Mouse (Mus musculus) heart, postnatal 0 days (tissue): ENCODE measurements around the gene Kcnip4. TPM values are rescaled to one million over a fixed set of nuclear protein-coding genes. Genes with fewer than 3 reads are reported as not detected.

Experiments used
- ATAC-seq: fragments of 200-750 bp; cut with Nextera tagmentation; 2 replicates; pipeline ENCODE4 v1.8.0; 2017; ENCODE audit warnings: low read depth, moderate number of reproducible peaks, moderate library complexity; ENCODE audit not compliant: insufficient read depth
- DNase-seq: peaks from one replicate; pipeline ENCODE4 v3.0.0-alpha.2; 2016; ENCODE audit warnings: low spot score
- H3K27ac ChIP-seq: fragments of 300-500 bp; sonication (generic); 2 replicates; pipeline ENCODE4 v1.5.1; 2014; ENCODE audit warnings: low read depth, mild to moderate bottlenecking
- H3K27me3 ChIP-seq: fragments of 300-500 bp; sonication (generic); 2 replicates; pipeline ENCODE4 v1.6.1; 2014; ENCODE audit warnings: low read length, mixed read lengths; ENCODE audit not compliant: control insufficient read depth, insufficient read depth
- H3K36me3 ChIP-seq: fragments of 300-500 bp; sonication (generic); replicated peaks from 2 replicates; pipeline ENCODE4 v1.6.1; 2014; ENCODE audit warnings: low read length, mixed read lengths; ENCODE audit not compliant: control insufficient read depth, insufficient read depth
- H3K4me1 ChIP-seq: fragments of 300-500 bp; sonication (generic); 2 replicates; pipeline ENCODE4 v1.6.1; 2014; ENCODE audit warnings: antibody characterized with exemption; ENCODE audit not compliant: control insufficient read depth, insufficient read depth
- H3K4me2 ChIP-seq: fragments of 300-500 bp; sonication (generic); 2 replicates; pipeline ENCODE4 v1.6.1; 2014; ENCODE audit warnings: low read depth, mild to moderate bottlenecking, low read length, moderate library complexity
- H3K4me3 ChIP-seq: fragments of 300-500 bp; sonication (generic); 2 replicates; pipeline ENCODE4 v1.5.1; 2014; ENCODE audit warnings: low read depth, low read length
- H3K9ac ChIP-seq: fragments of 300-500 bp; sonication (generic); replicated peaks from 2 replicates; pipeline ENCODE4 v1.6.1; 2014; ENCODE audit warnings: low read depth, low read length, mixed read lengths
- H3K9me3 ChIP-seq: fragments of 300-500 bp; sonication (generic); replicated peaks from 2 replicates; pipeline ENCODE4 v1.6.1; 2016; ENCODE audit warnings: low read length; ENCODE audit not compliant: control insufficient read depth
- CTCF ChIP-seq: IDR thresholded peaks from 2 replicates; pipeline ENCODE4 v1.5.1; 2016; ENCODE audit warnings: antibody characterized with exemption, control low read depth, low read depth
- EP300 ChIP-seq: IDR thresholded peaks from 2 replicates; pipeline ENCODE4 v1.6.1; 2016; ENCODE audit warnings: antibody characterized with exemption, low read depth
- WGBS: fragments of 180-500 bp; shearing (Covaris S2); extraction: QIAGEN DNeasy Blood & Tissue Kit; methylation state at CpG from one replicate; pipeline ENCODE4 v1.1.7; 2014; 5-methylcytosine and 5-hydroxymethylcytosine counted together
- polyA plus RNA-seq: library from polyadenylated mRNA; unstranded; fragments of >200 nt; fragmentation: Nextera tagmentation; extraction: Ambion mirVana; gene quantifications from 2 replicates; pipeline ENCODE4 v1.2.1, GENCODE M21; 2015
- total RNA-seq: library from RNA; depleted of rRNA; stranded (reverse); fragments of >200 nt; gene quantifications from 2 replicates; pipeline ENCODE4 v1.2.3, GENCODE M21; 2014; ENCODE audit warnings: low replicate concordance

Gene Kcnip4
- total and polyA plus RNA-seq, 2 experiments from 2014 or later, result 0.11 TPM; not detected in 1

DNA sequence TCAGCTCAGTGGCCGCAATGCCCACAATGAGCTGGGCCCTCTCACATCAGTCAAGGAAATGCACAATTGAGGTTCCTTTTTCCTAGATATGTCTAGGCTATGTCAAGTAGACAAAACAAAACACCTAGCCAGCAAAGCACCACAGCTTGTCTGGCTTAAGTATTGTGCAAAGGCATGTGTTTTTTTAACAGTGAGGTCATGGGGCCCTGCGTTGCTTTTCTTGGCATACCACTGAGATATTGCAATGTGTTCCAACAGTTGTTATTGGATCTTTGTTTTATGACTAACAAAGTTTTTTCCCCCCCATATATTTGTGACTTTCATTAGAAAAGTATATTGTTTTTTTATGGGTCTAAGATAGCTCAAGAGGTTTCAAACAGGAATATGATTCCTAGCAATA, 1105.0 kb downstream of the Kcnip4 start:
- no peaks in the 10 kb centered on the region for H3K4me1 ChIP-seq
- H3K36me3 ChIP-seq, result no peaks in the 10 kb centered on the region
- 67% methylated on average over 2 of the region's 2 CpGs for WGBS
- no peaks in the 10 kb centered on the region for H3K27me3 ChIP-seq
- no peak overlapping the region for H3K4me2 ChIP-seq
- ATAC-seq, result no peak
- H3K9me3 ChIP-seq, result no peaks in the 10 kb centered on the region
- DNase-seq, result peak; percentile 9
- no peak for TF ChIP-seq CTCF
- no peak for TF ChIP-seq EP300
- H3K4me3 ChIP-seq, result no peak overlapping the region
- no peak overlapping the region for H3K27ac ChIP-seq
- no peak overlapping the region for H3K9ac ChIP-seq

DNA sequence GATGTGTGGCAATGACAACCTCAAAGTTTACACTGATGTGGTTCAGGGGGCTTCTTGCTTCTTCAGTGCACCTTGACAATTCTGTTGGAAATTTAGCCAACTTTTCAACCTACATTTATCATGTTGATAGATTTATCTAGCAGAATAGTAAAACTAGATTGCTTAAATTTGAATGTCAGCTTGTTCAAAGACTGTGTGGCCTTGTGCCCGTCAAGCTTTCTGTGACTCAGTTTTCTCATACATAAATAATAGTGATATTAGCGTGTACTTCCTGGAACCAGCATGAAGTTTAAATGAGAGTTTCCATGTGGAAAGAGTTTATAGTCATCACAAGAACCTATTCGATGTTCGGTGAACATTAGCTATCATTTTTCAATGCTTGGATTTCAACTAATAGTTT, 1112.4 kb downstream of the Kcnip4 start:
- no peak overlapping the region for H3K4me3 ChIP-seq
- no peak for TF ChIP-seq EP300
- TF ChIP-seq CTCF, result no peak
- ATAC-seq (no peak), DNase-seq (no peak)
- no peaks in the 10 kb centered on the region for H3K4me1 ChIP-seq
- H3K27ac ChIP-seq, result no peak overlapping the region
- no peaks in the 10 kb centered on the region for H3K9me3 ChIP-seq
- H3K4me2 ChIP-seq, result no peak overlapping the region
- H3K27me3 ChIP-seq, result no peaks in the 10 kb centered on the region
- no peaks in the 10 kb centered on the region for H3K36me3 ChIP-seq
- H3K9ac ChIP-seq, result no peak overlapping the region
- 95% methylated on average over 4 of the region's 4 CpGs for WGBS

DNA sequence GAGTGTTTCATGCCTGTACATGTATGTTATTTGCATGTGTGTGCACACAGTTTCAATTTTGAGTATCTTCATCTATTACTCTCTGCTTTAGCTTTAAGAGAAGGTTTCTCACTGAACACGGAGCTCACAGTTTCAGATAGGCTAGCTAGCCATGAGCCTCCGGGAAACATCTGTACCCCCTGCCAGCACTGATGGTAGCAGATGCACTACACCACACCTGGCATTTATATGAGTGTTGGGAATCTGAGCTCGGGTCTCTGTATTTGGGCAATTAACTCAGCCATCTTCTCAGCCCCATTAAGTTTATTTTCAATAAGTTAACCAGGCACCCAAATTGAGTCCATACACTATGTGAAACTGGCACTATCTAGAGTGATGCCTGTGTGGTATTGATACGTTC, 1113.2 kb downstream of the Kcnip4 start:
- no peak overlapping the region for H3K9ac ChIP-seq
- no peak overlapping the region for H3K4me2 ChIP-seq
- no peak for TF ChIP-seq EP300
- no peak for TF ChIP-seq CTCF
- H3K4me1 ChIP-seq, result no peaks in the 10 kb centered on the region
- no peak for ATAC-seq
- no peak overlapping the region for H3K4me3 ChIP-seq
- WGBS, result 81% methylated on average over 4 of the region's 4 CpGs
- no peaks in the 10 kb centered on the region for H3K36me3 ChIP-seq
- DNase-seq, result no peak
- H3K9me3 ChIP-seq, result no peaks in the 10 kb centered on the region
- H3K27ac ChIP-seq, result no peak overlapping the region
- H3K27me3 ChIP-seq, result no peaks in the 10 kb centered on the region

DNA sequence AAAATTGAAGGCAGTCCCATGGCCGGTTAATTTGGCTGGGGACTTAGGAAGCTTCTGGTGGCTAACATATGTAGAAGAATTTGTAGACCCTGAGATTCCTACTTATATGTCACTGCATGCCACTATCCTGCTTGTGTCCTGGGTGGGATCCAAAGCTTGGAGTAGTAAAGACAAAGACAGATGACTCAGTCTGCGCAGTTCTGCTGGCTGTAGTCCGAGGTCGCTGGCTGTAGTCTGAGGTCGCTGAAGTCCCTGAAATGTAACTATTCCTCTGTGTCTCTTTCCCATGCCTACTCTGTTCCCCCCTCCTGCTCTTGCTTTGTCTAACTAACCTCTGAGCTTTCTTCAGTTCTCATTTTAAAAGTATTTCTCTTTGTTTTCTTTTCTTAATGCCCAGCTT, 1114.4 kb downstream of the Kcnip4 start:
- 63% methylated on average over 5 of the region's 5 CpGs for WGBS
- H3K4me1 ChIP-seq, result no peaks in the 10 kb centered on the region
- no peak for DNase-seq

DNA sequence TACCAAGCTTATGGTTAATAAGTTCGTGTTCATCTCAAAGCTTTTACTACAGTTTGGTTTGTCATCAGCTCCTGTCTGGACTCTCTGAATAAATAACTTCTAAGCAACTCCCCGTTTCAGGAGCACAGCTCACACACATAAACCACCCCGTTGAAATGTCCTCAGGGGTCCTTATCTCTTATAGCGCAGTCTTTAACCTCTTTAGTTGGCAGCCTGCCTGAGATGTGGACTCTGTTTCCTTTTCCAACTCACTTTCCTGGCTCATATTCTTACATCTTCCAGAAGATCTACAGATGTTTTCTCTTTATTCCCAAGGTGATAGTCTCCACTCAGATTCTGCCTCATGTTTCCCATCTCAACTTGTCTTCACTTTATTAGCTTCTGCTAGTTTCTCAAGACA, 1116.4 kb downstream of the Kcnip4 start:
- H3K4me1 ChIP-seq, result no peaks in the 10 kb centered on the region
- no peak for TF ChIP-seq EP300
- no peak for TF ChIP-seq CTCF
- WGBS, result 12% methylated on average over 4 of the region's 4 CpGs
- no peaks in the 10 kb centered on the region for H3K9me3 ChIP-seq
- no peaks in the 10 kb centered on the region for H3K27me3 ChIP-seq
- no peaks in the 10 kb centered on the region for H3K36me3 ChIP-seq
- H3K4me2 ChIP-seq, result no peak overlapping the region
- no peak overlapping the region for H3K4me3 ChIP-seq
- DNase-seq (no peak), ATAC-seq (no peak)
- H3K27ac ChIP-seq, result no peak overlapping the region
- no peak overlapping the region for H3K9ac ChIP-seq

More for the DNA sequence above, 1114.4 kb downstream of the Kcnip4 start:
- H3K27me3 ChIP-seq, result no peaks in the 10 kb centered on the region
- no peak overlapping the region for H3K4me2 ChIP-seq
- H3K9me3 ChIP-seq, result no peaks in the 10 kb centered on the region
- TF ChIP-seq CTCF (no peak), EP300 (no peak)
- H3K9ac ChIP-seq, result no peak overlapping the region
- H3K4me3 ChIP-seq, result no peak overlapping the region
- ATAC-seq, result no peak
- no peak overlapping the region for H3K27ac ChIP-seq
- H3K36me3 ChIP-seq, result no peaks in the 10 kb centered on the region

DNA sequence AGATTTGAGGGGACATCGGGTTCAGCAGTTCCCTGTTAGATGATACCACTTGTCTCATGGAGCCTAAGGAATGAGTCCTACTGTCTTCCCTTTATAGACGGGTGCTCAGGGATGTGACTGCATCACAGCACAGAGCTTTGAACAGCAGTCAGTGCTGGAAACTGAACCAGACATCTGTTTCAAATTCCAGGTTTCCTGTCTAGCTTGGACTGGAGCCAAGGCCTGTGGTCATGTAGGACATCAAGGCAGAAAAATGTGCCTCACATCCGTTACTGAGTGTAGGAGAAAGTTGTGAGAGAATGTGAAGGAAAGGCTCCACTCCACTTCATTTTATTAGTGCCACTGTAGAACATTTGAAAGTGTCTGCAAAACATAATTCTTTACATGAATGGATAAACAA, 1122.2 kb downstream of the Kcnip4 start:
- no peaks in the 10 kb centered on the region for H3K4me1 ChIP-seq
- no peaks in the 10 kb centered on the region for H3K9me3 ChIP-seq
- H3K27ac ChIP-seq, result no peak overlapping the region
- H3K4me3 ChIP-seq, result no peak overlapping the region
- TF ChIP-seq CTCF (no peak), EP300 (no peak)
- DNase-seq (peak; percentile 12), ATAC-seq (no peak)
- peaks cover 3% of the 10 kb centered on the region; the same call in 1 of the 2 replicates for H3K36me3 ChIP-seq
- no peak overlapping the region for H3K4me2 ChIP-seq
- WGBS, result 47% methylated on average over 3 of the region's 3 CpGs
- H3K27me3 ChIP-seq, result no peaks in the 10 kb centered on the region
- H3K9ac ChIP-seq, result no peak overlapping the region
